Mouse (Mus musculus): ENCODE data around the gene Vmn2r118. TPM values are rescaled to one million over a fixed set of nuclear protein-coding genes. Genes with fewer than 3 reads are reported as not detected.

Vmn2r118 gene
- not detected in 2 replicates for polyA plus RNA-seq (2015; fragmentation: Nextera tagmentation; extraction: Ambion mirVana)

GRCm38 (mm10) chr17:55625092-55625491, at the start of gene Vmn2r118:
TSS of gene Vmn2r118 (minus strand) at chr17:55625192.
- Histone ChIP-seq H3K9ac (ENCODE audit: low read length) (no peak within 1 kb of the TSS), H3K4me1 (replicated peaks; ENCODE audit: control insufficient read depth, insufficient read depth) (no peaks in the 10 kb centered on the region), H3K27ac (replicated peaks) (no peak within 1 kb of the TSS), H3K9me3 (ENCODE audit: control insufficient read depth, low read length) (no peaks in the 10 kb centered on the region), H3K36me3 (ENCODE audit: control insufficient read depth, insufficient read depth, low read length) (no peaks in the 10 kb centered on the region), H3K4me2 (replicated peaks; ENCODE audit: low read depth) (no peak within 1 kb of the TSS), H3K27me3 (ENCODE audit: control insufficient read depth, insufficient read depth, low read length) (no peaks in the 10 kb centered on the region), H3K4me3 (ENCODE audit: low read depth, low read length) (no peak within 1 kb of the TSS)
- ATAC-seq (ENCODE audit: low FRiP score, low TSS enrichment), result no peak
- DNase-seq (ENCODE audit: low spot score), result no peak
- 88% methylated on average over 3 of the region's 3 CpGs for WGBS
- TF ChIP-seq EP300 (optimal IDR thresholded peaks at IDR 0.05) (no peak), CTCF (IDR thresholded peaks at IDR 0.05; ENCODE audit: low read depth) (no peak)

- Histone ChIP-seq H3K27me3 (ENCODE audit: control insufficient read depth, insufficient read depth, low read length) (no peaks in the 10 kb centered on the region), H3K9me3 (ENCODE audit: control insufficient read depth, low read length) (no peaks in the 10 kb centered on the region), H3K4me1 (replicated peaks; ENCODE audit: control insufficient read depth, insufficient read depth) (no peaks in the 10 kb centered on the region), H3K9ac (ENCODE audit: low read length) (no peak overlapping the region), H3K4me2 (replicated peaks; ENCODE audit: low read depth) (no peak overlapping the region), H3K27ac (replicated peaks) (no peak overlapping the region), H3K36me3 (ENCODE audit: control insufficient read depth, insufficient read depth, low read length) (no peaks in the 10 kb centered on the region), H3K4me3 (ENCODE audit: low read depth, low read length) (no peak overlapping the region)
- 82% methylated on average over 2 of the region's 2 CpGs for WGBS
- DNase-seq (ENCODE audit: low spot score) (no peak), ATAC-seq (ENCODE audit: low FRiP score, low TSS enrichment) (no peak)
- TF ChIP-seq EP300 (optimal IDR thresholded peaks at IDR 0.05), result no peak
- no peak for TF ChIP-seq CTCF (IDR thresholded peaks at IDR 0.05; ENCODE audit: low read depth)
These were observed 36.1 kb upstream of the Vmn2r118 start for GRCm38 (mm10) chr17:55661099-55661498.

GRCm38 (mm10) chr17:55590838-55591237, 34.2 kb downstream of the Vmn2r118 start:
- Histone ChIP-seq H3K4me3 (ENCODE audit: low read depth, low read length) (no peak overlapping the region), H3K36me3 (ENCODE audit: control insufficient read depth, insufficient read depth, low read length) (no peaks in the 10 kb centered on the region), H3K27ac (replicated peaks) (no peak overlapping the region), H3K9me3 (ENCODE audit: control insufficient read depth, low read length) (no peaks in the 10 kb centered on the region), H3K4me2 (replicated peaks; ENCODE audit: low read depth) (no peak overlapping the region), H3K4me1 (replicated peaks; ENCODE audit: control insufficient read depth, insufficient read depth) (no peaks in the 10 kb centered on the region), H3K27me3 (ENCODE audit: control insufficient read depth, insufficient read depth, low read length) (no peaks in the 10 kb centered on the region), H3K9ac (ENCODE audit: low read length) (no peak overlapping the region)
- DNase-seq (ENCODE audit: low spot score) (no peak), ATAC-seq (ENCODE audit: low FRiP score, low TSS enrichment) (no peak)
- TF ChIP-seq CTCF (IDR thresholded peaks at IDR 0.05; ENCODE audit: low read depth), result no peak
- no peak for TF ChIP-seq EP300 (optimal IDR thresholded peaks at IDR 0.05)
- 69% methylated on average over 1 of the region's 1 CpGs for WGBS

GRCm38 (mm10) chr17:55561774-55562173, 63.2 kb downstream of the Vmn2r118 start:
- Histone ChIP-seq H3K4me3 (ENCODE audit: low read depth, low read length) (no peak overlapping the region), H3K27ac (replicated peaks) (no peak overlapping the region), H3K9me3 (ENCODE audit: control insufficient read depth, low read length) (no peaks in the 10 kb centered on the region), H3K9ac (ENCODE audit: low read length) (no peak overlapping the region), H3K4me1 (replicated peaks; ENCODE audit: control insufficient read depth, insufficient read depth) (no peaks in the 10 kb centered on the region), H3K36me3 (ENCODE audit: control insufficient read depth, insufficient read depth, low read length) (no peaks in the 10 kb centered on the region), H3K4me2 (replicated peaks; ENCODE audit: low read depth) (no peak overlapping the region), H3K27me3 (ENCODE audit: control insufficient read depth, insufficient read depth, low read length) (no peaks in the 10 kb centered on the region)
- TF ChIP-seq CTCF (IDR thresholded peaks at IDR 0.05; ENCODE audit: low read depth) (no peak), EP300 (optimal IDR thresholded peaks at IDR 0.05) (no peak)
- DNase-seq (ENCODE audit: low spot score), result no peak
- ATAC-seq (ENCODE audit: low FRiP score, low TSS enrichment), result no peak
- 65% methylated on average over 2 of the region's 2 CpGs for WGBS

GRCm38 (mm10) chr17:55548476-55548875, 76.5 kb downstream of the Vmn2r118 start:
- no peak for DNase-seq (ENCODE audit: low spot score)
- Histone ChIP-seq H3K27ac (replicated peaks) (no peak overlapping the region), H3K9me3 (ENCODE audit: control insufficient read depth, low read length) (no peaks in the 10 kb centered on the region), H3K4me1 (replicated peaks; ENCODE audit: control insufficient read depth, insufficient read depth) (no peaks in the 10 kb centered on the region), H3K36me3 (ENCODE audit: control insufficient read depth, insufficient read depth, low read length) (no peaks in the 10 kb centered on the region), H3K27me3 (ENCODE audit: control insufficient read depth, insufficient read depth, low read length) (no peaks in the 10 kb centered on the region), H3K4me3 (ENCODE audit: low read depth, low read length) (no peak overlapping the region), H3K9ac (ENCODE audit: low read length) (no peak overlapping the region), H3K4me2 (replicated peaks; ENCODE audit: low read depth) (no peak overlapping the region)
- WGBS, result 54% methylated on average over 1 of the region's 1 CpGs
- TF ChIP-seq CTCF (IDR thresholded peaks at IDR 0.05; ENCODE audit: low read depth) (no peak), EP300 (optimal IDR thresholded peaks at IDR 0.05) (no peak)
- no peak for ATAC-seq (ENCODE audit: low FRiP score, low TSS enrichment)

Other genes with a start within 250 kb of the Vmn2r118 start
- gene St6gal2, start 179.8 kb downstream of the Vmn2r118 start, polyA plus RNA-seq (2015; fragmentation: Nextera tagmentation; extraction: Ambion mirVana), result 2.1 and 4.6 TPM in 2 replicates
- gene Pot1b, start 87.4 kb upstream of the Vmn2r118 start, polyA plus RNA-seq (2015; fragmentation: Nextera tagmentation; extraction: Ambion mirVana), result 2.7 and 4.1 TPM in 2 replicates
- gene Adgre4, start 124.8 kb upstream of the Vmn2r118 start, polyA plus RNA-seq (2015; fragmentation: Nextera tagmentation; extraction: Ambion mirVana), result 0.21 and 0.23 TPM in 2 replicates